Mouse (Mus musculus) CH12.LX (cell line): ENCODE measurements around the gene Zdhhc12. TPM values are rescaled to one million over a fixed set of nuclear protein-coding genes. Genes with fewer than 3 reads are reported as not detected.

Experiments used
- DNase-seq: peaks from one replicate; pipeline ENCODE4 v3.0.0-alpha.2; 2013; ENCODE audit errors: extremely low read depth
- H3K27ac ChIP-seq: 2 replicates; pipeline ENCODE4 v1.5.1; 2012; ENCODE audit warnings: low read depth, mild to moderate bottlenecking, control low read depth, moderate library complexity; ENCODE audit not compliant: insufficient read depth
- H3K27me3 ChIP-seq: replicated peaks from 2 replicates; pipeline ENCODE3; 2012; ENCODE audit warnings: inconsistent platforms
- H3K36me3 ChIP-seq, 2 experiments: replicated peaks in 1 of 2; 2 replicates each; pipeline versions ENCODE3 to v1.6.1; 2012; ENCODE audit warnings: inconsistent platforms in 1 of 2, low read length in 1 of 2, mild to moderate bottlenecking in 1 of 2, mixed read lengths in 1 of 2, moderate library complexity in 1 of 2; ENCODE audit not compliant: control insufficient read depth in 1 of 2, insufficient read depth in 1 of 2
- H3K4me1 ChIP-seq, 2 experiments: 2 replicates each; pipeline ENCODE4 v1.6.1; 2012; ENCODE audit warnings: inconsistent platforms in 1 of 2, moderate library complexity in 1 of 2; ENCODE audit not compliant: insufficient read depth in 2 of 2, control insufficient read depth in 1 of 2
- H3K4me2 ChIP-seq: 2 replicates; pipeline ENCODE4 v1.6.1; 2012; ENCODE audit warnings: low read depth, mild to moderate bottlenecking, control low read depth; ENCODE audit not compliant: poor library complexity, insufficient read depth, severe bottlenecking
- H3K4me3 ChIP-seq, 3 experiments: fragments of 150-350 bp in 1 of 3; sonication (generic) in 1 of 3; replicated peaks in 1 of 3; 2 replicates each; pipeline versions ENCODE3 to v1.5.1; 2011 to 2012; ENCODE audit warnings: low read depth in 2 of 3, low read length in 2 of 3, mild to moderate bottlenecking in 2 of 3, moderate library complexity in 2 of 3, control low read depth in 1 of 3, improper control_type of control experiment in 1 of 3, inconsistent platforms in 1 of 3, mixed read lengths in 1 of 3; ENCODE audit not compliant: poor library complexity in 1 of 3
- H3K79me2 ChIP-seq: replicated peaks from 2 replicates; pipeline ENCODE4 v1.6.1; 2012; ENCODE audit warnings: mild to moderate bottlenecking, moderate library complexity; ENCODE audit not compliant: control insufficient read depth, poor library complexity, insufficient read depth, severe bottlenecking; ENCODE audit errors: extremely low read depth
- H3K9ac ChIP-seq: 2 replicates; pipeline ENCODE4 v1.6.1; 2012; ENCODE audit warnings: low read depth, mild to moderate bottlenecking, control low read depth, moderate library complexity; ENCODE audit not compliant: insufficient read depth
- H3K9me3 ChIP-seq: replicated peaks from 2 replicates; pipeline ENCODE3; 2012; ENCODE audit warnings: low read length, inconsistent platforms, mixed read lengths
- BHLHE40 ChIP-seq: IDR thresholded peaks from 2 replicates; pipeline ENCODE4 v1.6.1; 2011; ENCODE audit warnings: mild to moderate bottlenecking, low read depth, low read length, improper control_type of control experiment
- CTCF ChIP-seq, 2 experiments: IDR thresholded peaks in 1 of 2; conservative IDR thresholded peaks in 1 of 2; 2 replicates each; pipeline ENCODE4 v1.5.1; 2011 to 2012; ENCODE audit warnings: low read depth in 2 of 2, low read length in 2 of 2, improper control_type of control experiment in 1 of 2, inconsistent platforms in 1 of 2, mild to moderate bottlenecking in 1 of 2, moderate library complexity in 1 of 2
- E2F4 ChIP-seq: IDR thresholded peaks from 2 replicates; pipeline ENCODE4 v1.6.1; 2011; ENCODE audit warnings: low read depth, low read length, improper control_type of control experiment; ENCODE audit not compliant: insufficient replicate concordance
- ELF1 ChIP-seq: IDR thresholded peaks from 2 replicates; pipeline ENCODE4 v1.6.1; 2014; ENCODE audit warnings: low read depth, mild to moderate bottlenecking, inconsistent platforms, low read length, improper control_type of control experiment
- EP300 ChIP-seq: IDR thresholded peaks from 2 replicates; pipeline ENCODE4 v1.6.1; 2011; ENCODE audit warnings: low read length, improper control_type of control experiment
- GABPA ChIP-seq: IDR thresholded peaks from 2 replicates; pipeline ENCODE4 v1.6.1; 2012; ENCODE audit warnings: low read depth, low read length, improper control_type of control experiment, inconsistent platforms; ENCODE audit not compliant: insufficient replicate concordance
- HCFC1 ChIP-seq: IDR thresholded peaks from 2 replicates; pipeline ENCODE4 v1.6.1; 2012; ENCODE audit warnings: low read depth, mild to moderate bottlenecking, inconsistent platforms, low read length, improper control_type of control experiment
- IRF4 ChIP-seq: IDR thresholded peaks from 2 replicates; pipeline ENCODE4 v1.6.1; 2014; ENCODE audit warnings: low read depth, mild to moderate bottlenecking, inconsistent platforms, low read length, improper control_type of control experiment
- JUN ChIP-seq: IDR thresholded peaks from 2 replicates; pipeline ENCODE4 v1.6.1; 2011; ENCODE audit warnings: low read depth, mild to moderate bottlenecking, low read length, improper control_type of control experiment, moderate library complexity; ENCODE audit not compliant: insufficient read depth
- JUND ChIP-seq: conservative IDR thresholded peaks from 2 replicates; pipeline ENCODE4 v1.6.1; 2011; ENCODE audit warnings: low read depth, low read length, improper control_type of control experiment
- KAT2A ChIP-seq: IDR thresholded peaks from 2 replicates; pipeline ENCODE4 v1.6.1; 2012; ENCODE audit warnings: low read length, improper control_type of control experiment, inconsistent platforms; ENCODE audit not compliant: insufficient replicate concordance
- MAFK ChIP-seq: IDR thresholded peaks from 2 replicates; pipeline ENCODE4 v1.6.1; 2011; ENCODE audit warnings: low read length, improper control_type of control experiment; ENCODE audit not compliant: insufficient replicate concordance
- MAZ ChIP-seq: IDR thresholded peaks from 2 replicates; pipeline ENCODE4 v1.6.1; 2012; ENCODE audit warnings: low read depth, mild to moderate bottlenecking, inconsistent platforms, low read length, improper control_type of control experiment, moderate library complexity
- MEF2A ChIP-seq: IDR thresholded peaks from 2 replicates; pipeline ENCODE4 v1.6.1; 2014; ENCODE audit warnings: low read depth, mild to moderate bottlenecking, inconsistent platforms, low read length, improper control_type of control experiment, borderline replicate concordance
- MXI1 ChIP-seq: IDR thresholded peaks from 2 replicates; pipeline ENCODE4 v1.6.1; 2011; ENCODE audit warnings: mild to moderate bottlenecking, low read depth, low read length, improper control_type of control experiment
- MYC ChIP-seq: IDR thresholded peaks from 2 replicates; pipeline ENCODE4 v1.6.1; 2011; ENCODE audit warnings: low read depth, mild to moderate bottlenecking, improper control_type of control experiment, low read length
- NELFE ChIP-seq: IDR thresholded peaks from 2 replicates; pipeline ENCODE4 v1.6.1; 2011; ENCODE audit warnings: low read depth, low read length, improper control_type of control experiment
- NRF1 ChIP-seq: IDR thresholded peaks from 2 replicates; pipeline ENCODE4 v1.6.1; 2014; ENCODE audit warnings: low read depth, mild to moderate bottlenecking, inconsistent platforms, low read length, improper control_type of control experiment, moderate library complexity
- PAX5 ChIP-seq: IDR thresholded peaks from 2 replicates; pipeline ENCODE4 v1.6.1; 2012; ENCODE audit warnings: low read length, inconsistent platforms, mixed read lengths
- POLR2A ChIP-seq: IDR thresholded peaks from 2 replicates; pipeline ENCODE4 v1.6.1; 2011; ENCODE audit warnings: low read depth, mild to moderate bottlenecking, improper control_type of control experiment, low read length
- POLR2AphosphoS2 ChIP-seq: IDR thresholded peaks from 2 replicates; pipeline ENCODE4 v1.6.1; 2011; ENCODE audit warnings: low read depth, low read length, improper control_type of control experiment
- RCOR1 ChIP-seq: conservative IDR thresholded peaks from 2 replicates; pipeline ENCODE4 v1.6.1; 2012; ENCODE audit warnings: low read depth, mild to moderate bottlenecking, inconsistent platforms, low read length, improper control_type of control experiment
- SIN3A ChIP-seq: IDR thresholded peaks from 2 replicates; pipeline ENCODE4 v1.6.1; 2012; ENCODE audit warnings: low read length, improper control_type of control experiment, inconsistent platforms
- TBP ChIP-seq: conservative IDR thresholded peaks from 2 replicates; pipeline ENCODE4 v1.6.1; 2011; ENCODE audit warnings: low read depth, low read length, improper control_type of control experiment
- TCF12 ChIP-seq: IDR thresholded peaks from 2 replicates; pipeline ENCODE4 v1.6.1; 2014; ENCODE audit warnings: low read depth, mild to moderate bottlenecking, inconsistent platforms, low read length, improper control_type of control experiment
- USF1 ChIP-seq: IDR thresholded peaks from 2 replicates; pipeline ENCODE4 v1.6.1; 2014; ENCODE audit warnings: low read depth, mild to moderate bottlenecking, inconsistent platforms, low read length, improper control_type of control experiment
- USF2 ChIP-seq: conservative IDR thresholded peaks from 2 replicates; pipeline ENCODE4 v1.6.1; 2011; ENCODE audit warnings: low read depth, low read length, improper control_type of control experiment
- ZC3H11A ChIP-seq: IDR thresholded peaks from 2 replicates; pipeline ENCODE4 v1.6.1; 2012; ENCODE audit warnings: low read depth, mild to moderate bottlenecking, inconsistent platforms, low read length, improper control_type of control experiment
- ZKSCAN1 ChIP-seq: IDR thresholded peaks from 2 replicates; pipeline ENCODE4 v1.6.1; 2012; ENCODE audit warnings: low read depth, inconsistent platforms, low read length, improper control_type of control experiment, borderline replicate concordance
- ZMIZ1 ChIP-seq: IDR thresholded peaks from 2 replicates; pipeline ENCODE4 v1.6.1; 2012; ENCODE audit warnings: low read depth, mild to moderate bottlenecking, inconsistent platforms, low read length, improper control_type of control experiment
- ZNF384 ChIP-seq: IDR thresholded peaks from 2 replicates; pipeline ENCODE4 v1.6.1; 2012; ENCODE audit warnings: low read depth, low read length, improper control_type of control experiment, inconsistent platforms
- dilution Hi-C: fragments of 300-500 bp; cut with MboI; formaldehyde crosslinking; loops from 2 replicates; pipeline ENCODE4 v1.14.3; 2020; ENCODE audit warnings: low sequenced_read_pairs; ENCODE audit not compliant: extremely low pct_unique_long_range_greater_than_20kb, extremely low pct_ligation_motif_present
- in situ Hi-C: fragments of 300-500 bp; cut with MboI; formaldehyde crosslinking; loops from 3 replicates; pipeline ENCODE4 v1.14.3; 2019; ENCODE audit warnings: low sequenced_read_pairs, low pct_ligation_motif_present, low pct_unique_long_range_greater_than_20kb, mixed read lengths
- polyA plus RNA-seq: library from polyadenylated mRNA; unstranded; fragments of >175 nt; gene quantifications from 2 replicates; pipeline ENCODE4 v1.2.1, GENCODE M21; 2012; ENCODE audit warnings: low read depth; ENCODE audit not compliant: insufficient read length
- total RNA-seq, 2 experiments: library from RNA; depleted of rRNA; stranded (reverse); fragments of 300-350 nt in 1 of 2; fragments of >200 nt in 1 of 2; gene quantifications; 2 replicates each; pipeline ENCODE4 v1.2.3; 2012 to 2014

Zdhhc12 gene
- total and polyA plus RNA-seq, 3 experiments, result 15.6 to 42.8 (median 36.5) TPM

DNA sequence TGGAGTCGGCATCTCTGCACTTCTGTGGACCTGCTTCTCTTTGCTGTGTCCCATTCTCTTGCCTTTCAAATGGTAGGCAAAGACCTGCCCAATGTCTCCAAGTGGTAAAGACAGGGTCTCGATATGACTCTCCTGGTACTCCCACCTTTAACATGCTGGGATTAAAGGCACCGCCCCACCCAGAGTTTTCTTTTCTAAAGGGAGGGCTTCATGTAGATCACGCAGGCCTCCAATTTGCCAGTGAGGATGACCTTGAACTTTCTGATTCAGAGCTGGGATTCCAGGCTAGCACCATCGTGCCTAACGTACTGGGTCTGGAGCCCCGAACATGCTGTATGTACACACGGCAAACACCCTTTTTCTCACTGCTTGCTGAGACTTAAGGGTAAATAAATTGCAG, 30.2 kb downstream of the Zdhhc12 start:
- peak overlapping the region; percentile 79 to 91 (median 79) for H3K4me3 ChIP-seq
- H3K4me2 ChIP-seq, result peak overlapping the region; percentile 88
- peak overlapping the region; percentile 53 for H3K27ac ChIP-seq
- H3K9me3 ChIP-seq, result peaks cover under 1% of the 10 kb centered on the region
- H3K27me3 ChIP-seq, result no peaks in the 10 kb centered on the region
- H3K79me2 ChIP-seq, result peaks cover 56% of the 10 kb centered on the region
- dilution Hi-C loops, result no loop called here
- in situ Hi-C loops, result no loop called here
- TF ChIP-seq IRF4 (0 out of 2 replicates have a peak, but pooled peaks have one; percentile 9), NRF1 (no peak)
- H3K9ac ChIP-seq, result peak overlapping the region; percentile 68
- H3K4me1 ChIP-seq, result peaks cover 3 to 10% of the 10 kb centered on the region in 2 experiments; a peak in 2 of 4 replicates
- H3K36me3 ChIP-seq, result peaks cover 0 to 9% of the 10 kb centered on the region in 2 experiments
- DNase-seq, result no peak

GRCm38 (mm10) chr2:30062249-30063093, 31.0 kb downstream of the Zdhhc12 start:
- Histone ChIP-seq H3K27ac (peak overlapping the region; percentile 53), H3K36me3 (peaks cover 0 to 5% of the 10 kb centered on the region in 2 experiments), H3K79me2 (peaks cover 48% of the 10 kb centered on the region), H3K4me2 (peak overlapping the region; percentile 88), H3K4me1 (peaks cover 3 to 10% of the 10 kb centered on the region in 2 experiments; a peak in 2 of 4 replicates), H3K9ac (peak overlapping the region; percentile 68), H3K4me3 (peak overlapping the region; percentile 79 to 91 (median 79)), H3K9me3 (peaks cover 2% of the 10 kb centered on the region), H3K27me3 (no peaks in the 10 kb centered on the region)
- in situ Hi-C loops (no loop called here), dilution Hi-C loops (no loop called here)
- DNase-seq, result peak; percentile 69
- TF ChIP-seq ZMIZ1 (peak; percentile 38), SIN3A (peak; percentile 88), USF2 (peak; percentile 71), MAZ (0 out of 2 replicates have a peak, but pooled peaks have one; percentile 41), CTCF (conservative IDR thresholded peaks at IDR 0.05 in 1 of 2, IDR thresholded peaks at IDR 0.05 in 1 of 2; ENCODE audit: low read depth in 2 of 2, low read length in 2 of 2) (no peak), ZNF384 (no peak), MXI1 (peak; percentile 96), ZKSCAN1 (no peak), POLR2AphosphoS2 (no peak; the same call in 1 of the 2 replicates), POLR2A (peak; percentile 72), TBP (peak; percentile 19; the same call in 1 of the 2 replicates), KAT2A (no peak), E2F4 (no peak), RCOR1 (no peak), ZC3H11A (no peak), JUND (no peak), BHLHE40 (peak; percentile 66), NRF1 (no peak), HCFC1 (no peak; the same call in 1 of the 2 replicates), MEF2A (no peak), ELF1 (peak; percentile 57), GABPA (no peak), PAX5 (no peak), TCF12 (peak; percentile 67; the same call in 1 of the 2 replicates), JUN (peak; percentile 3; the same call in 1 of the 2 replicates), MYC (peak; percentile 99), EP300 (0 out of 2 replicates have a peak, but pooled peaks have one; percentile 16), NELFE (peak; percentile 76), MAFK (no peak), USF1 (peak; percentile 81)
